Mouse (Mus musculus) ES-Bruce4 (cell line): ENCODE measurements around the gene Pirt.

ENCODE experiments used
- CTCF ChIP-seq: IDR thresholded peaks from one replicate; pipeline ENCODE4 v1.8.1; 2011; ENCODE audit warnings: low read depth, low read length
- POLR2A ChIP-seq: IDR thresholded peaks from one replicate; pipeline ENCODE4 v1.8.1; 2011; ENCODE audit warnings: low read length; ENCODE audit not compliant: insufficient read depth

- TF ChIP-seq CTCF, result no peak
- TF ChIP-seq POLR2A, result no peak
These were observed 35.1 kb downstream of the Pirt start for GRCm38 (mm10) chr11:66946922-66947321.
